Mouse (Mus musculus) brain, embryonic 14.5 days (tissue): Measurements from ENCODE around the gene Tbc1d13.

Experiments
- CTCF ChIP-seq: fragments of 200-500 bp; IDR thresholded peaks from 2 replicates; pipeline ENCODE4 v1.5.1; 2012; ENCODE audit warnings: inconsistent platforms, mild to moderate bottlenecking, moderate library complexity, borderline replicate concordance; ENCODE audit not compliant: insufficient read depth, insufficient read length; ENCODE audit errors: extremely low read depth
- POLR2A ChIP-seq: fragments of 200-500 bp; IDR thresholded peaks from 2 replicates; pipeline ENCODE4 v1.6.1; 2012; ENCODE audit warnings: mild to moderate bottlenecking, inconsistent platforms, borderline replicate concordance; ENCODE audit not compliant: poor library complexity, insufficient read depth, insufficient read length, severe bottlenecking; ENCODE audit errors: extremely low read depth

- TF ChIP-seq CTCF (no peak), POLR2A (no peak)
These were observed 25.3 kb upstream of the Tbc1d13 start for GRCm38 (mm10) chr2:30108260-30108659.
